Mouse (Mus musculus) layer of hippocampus, postnatal 36 days (tissue): ENCODE measurements around the gene Gm10283. TPM values are rescaled to one million over a fixed set of nuclear protein-coding genes. Genes with fewer than 3 reads are reported as not detected.
"Not testable (repeated sequence)": the region's sequence is repeated elsewhere in the genome, so short reads cannot be mapped to it uniquely, and the experiment has no call there.

ENCODE experiments used
- DNase-seq, 2 experiments: peaks; one replicate each; pipeline ENCODE4 v3.0.0; 2022
- total RNA-seq, 2 experiments: library from RNA; stranded (reverse); gene quantifications; 2 replicates each; pipeline ENCODE4 v1.2.3; 2021

Gene Gm10283
- total RNA-seq, result not detected

GRCm38 (mm10) chr8:60503098-60503497 lies at the start of gene Gm10283:
Gene Gm10283, minus strand, starts transcription at chr8:60503198.
- no peak for DNase-seq

- no peak for DNase-seq
Observed at GRCm38 (mm10) chr8:60534945-60535344, 31.9 kb upstream of the Gm10283 start.

GRCm38 (mm10) chr8:60518286-60518685 lies 15.3 kb upstream of the Gm10283 start:
- no peak for DNase-seq

GRCm38 (mm10) chr8:60505653-60506521 lies 2.9 kb upstream of the Gm10283 start, which contains the start of gene Aadat:
Gene Aadat, plus strand, starts transcription at chr8:60505932.
- DNase-seq, result peak; percentile 55 to 63

- not testable (repeated sequence) for DNase-seq
Observed at GRCm38 (mm10) chr8:60495046-60495445, 8.0 kb downstream of the Gm10283 start.

- DNase-seq, result no peak
Observed at GRCm38 (mm10) chr8:60494606-60495005, 8.4 kb downstream of the Gm10283 start.

- DNase-seq, result no peak
Observed at GRCm38 (mm10) chr8:60492471-60492870, 10.5 kb downstream of the Gm10283 start.

- no peak for DNase-seq
Observed at GRCm38 (mm10) chr8:60491871-60492270, 11.1 kb downstream of the Gm10283 start.

- DNase-seq, result no peak
Observed at GRCm38 (mm10) chr8:60490147-60490546, 12.9 kb downstream of the Gm10283 start.

GRCm38 (mm10) chr8:60466686-60467335 lies 36.2 kb downstream of the Gm10283 start:
- peak; percentile 70 to 78 for DNase-seq

GRCm38 (mm10) chr8:60449296-60449695 lies 53.7 kb downstream of the Gm10283 start:
- DNase-seq, result no peak

- peak; percentile 11 to 14 for DNase-seq
Observed at GRCm38 (mm10) chr8:60444989-60445388, 58.0 kb downstream of the Gm10283 start.

GRCm38 (mm10) chr8:60438557-60438956 lies 64.4 kb downstream of the Gm10283 start:
- DNase-seq, result no peak

- DNase-seq, result no peak
Observed at GRCm38 (mm10) chr8:60436872-60437271, 66.1 kb downstream of the Gm10283 start.

- no peak for DNase-seq
Observed at GRCm38 (mm10) chr8:60432649-60433048, 70.3 kb downstream of the Gm10283 start.

- no peak for DNase-seq
Observed at GRCm38 (mm10) chr8:60406358-60406757, 96.6 kb downstream of the Gm10283 start.

- DNase-seq, result no peak
Observed at GRCm38 (mm10) chr8:60404994-60405548, 97.9 kb downstream of the Gm10283 start.

GRCm38 (mm10) chr8:60393675-60394074 lies 109.3 kb downstream of the Gm10283 start:
- no peak for DNase-seq

- no peak for DNase-seq
Observed at GRCm38 (mm10) chr8:60386589-60386988, 116.4 kb downstream of the Gm10283 start.
